Mouse (Mus musculus) MEL (cell line): ENCODE measurements around the gene Tsr2.

Experiments used
- CHD2 ChIP-seq: IDR thresholded peaks from 2 replicates; pipeline ENCODE4 v1.6.1; 2011; ENCODE audit warnings: low read length, improper control_type of control experiment
- CTCF ChIP-seq, 3 experiments: IDR thresholded peaks in 2 of 3; conservative IDR thresholded peaks in 1 of 3; 2 replicates each; pipeline ENCODE4 v1.5.1; 2011 to 2012; ENCODE audit warnings: low read length in 3 of 3, low read depth in 2 of 3, mild to moderate bottlenecking in 2 of 3, improper control_type of control experiment in 1 of 3, inconsistent platforms in 1 of 3, mixed read lengths in 1 of 3, moderate library complexity in 1 of 3; ENCODE audit not compliant: control insufficient read depth in 1 of 3, insufficient read depth in 1 of 3, poor library complexity in 1 of 3, severe bottlenecking in 1 of 3
- E2F4 ChIP-seq: IDR thresholded peaks from 2 replicates; pipeline ENCODE4 v1.6.1; 2011; ENCODE audit warnings: low read depth, low read length, improper control_type of control experiment, borderline replicate concordance
- ELF1 ChIP-seq: IDR thresholded peaks from 2 replicates; pipeline ENCODE4 v1.6.1; 2014; ENCODE audit warnings: low read depth, mild to moderate bottlenecking, inconsistent platforms, low read length, improper control_type of control experiment, moderate library complexity
- EP300 ChIP-seq, 2 experiments: IDR thresholded peaks; 2 replicates each; pipeline ENCODE4 v1.6.1; 2011; ENCODE audit warnings: improper control_type of control experiment in 2 of 2, low read length in 2 of 2, low read depth in 1 of 2, mild to moderate bottlenecking in 1 of 2
- HCFC1 ChIP-seq: IDR thresholded peaks from 2 replicates; pipeline ENCODE4 v1.6.1; 2012; ENCODE audit warnings: low read depth, mild to moderate bottlenecking, inconsistent platforms, low read length, improper control_type of control experiment, moderate library complexity
- MAFK ChIP-seq: IDR thresholded peaks from 2 replicates; pipeline ENCODE4 v1.6.1; 2011; ENCODE audit warnings: low read depth, mild to moderate bottlenecking, low read length, improper control_type of control experiment, borderline replicate concordance
- MAX ChIP-seq: IDR thresholded peaks from 2 replicates; pipeline ENCODE4 v1.6.1; 2011; ENCODE audit warnings: low read length, improper control_type of control experiment
- MYC ChIP-seq: IDR thresholded peaks from 2 replicates; pipeline ENCODE4 v1.6.1; 2011; ENCODE audit warnings: low read depth, mild to moderate bottlenecking, low read length, improper control_type of control experiment, moderate library complexity
- POLR2A ChIP-seq, 2 experiments: IDR thresholded peaks; 2 replicates each; pipeline ENCODE4 v1.6.1; 2011 to 2012; ENCODE audit warnings: low read length in 2 of 2, mild to moderate bottlenecking in 2 of 2, control low read depth in 1 of 2, improper control_type of control experiment in 1 of 2, low read depth in 1 of 2, moderate library complexity in 1 of 2; ENCODE audit not compliant: control insufficient read depth in 1 of 2, insufficient read depth in 1 of 2, poor library complexity in 1 of 2
- POLR2AphosphoS2 ChIP-seq: IDR thresholded peaks from 2 replicates; pipeline ENCODE4 v1.6.1; 2011; ENCODE audit warnings: low read length, improper control_type of control experiment
- TBP ChIP-seq: IDR thresholded peaks from 2 replicates; pipeline ENCODE4 v1.8.0; 2011; ENCODE audit warnings: low read depth, low read length, improper control_type of control experiment
- TCF12 ChIP-seq: IDR thresholded peaks from 2 replicates; pipeline ENCODE4 v1.6.1; 2014; ENCODE audit warnings: low read depth, mild to moderate bottlenecking, inconsistent platforms, low read length, improper control_type of control experiment, moderate library complexity

DNA sequence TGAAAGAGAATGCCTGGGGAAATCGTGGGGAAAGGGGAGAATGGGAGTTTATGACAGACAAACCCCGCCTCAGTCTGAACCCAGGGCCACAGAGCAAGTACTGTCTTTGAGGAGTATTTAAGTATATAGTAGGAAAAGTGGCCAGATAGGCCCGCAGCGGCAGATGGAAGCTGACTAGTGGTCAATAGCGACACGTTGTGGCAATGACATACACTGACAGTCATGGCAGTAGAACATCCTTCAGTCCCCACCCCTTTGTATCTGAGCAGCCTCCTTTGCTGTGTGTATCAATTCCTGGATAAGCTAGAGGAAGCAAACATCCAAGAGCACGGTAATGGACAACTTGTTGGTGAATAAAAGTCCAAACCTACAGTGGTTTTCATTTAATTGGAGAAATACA, 20.5 kb upstream of the Tsr2 start:
- TF ChIP-seq POLR2A (IDR thresholded peaks at IDR 0.05; ENCODE audit: control insufficient read depth in 1 of 2, insufficient read depth in 1 of 2, low read depth in 1 of 2, low read length in 2 of 2, poor library complexity in 1 of 2) (no peak), TCF12 (no peak), EP300 (IDR thresholded peaks at IDR 0.05; ENCODE audit: low read depth in 1 of 2, low read length in 2 of 2) (no peak), TBP (no peak), CTCF (IDR thresholded peaks at IDR 0.05 in 2 of 3, conservative IDR thresholded peaks at IDR 0.05 in 1 of 3; ENCODE audit: control insufficient read depth in 1 of 3, insufficient read depth in 1 of 3, low read depth in 2 of 3, low read length in 3 of 3, poor library complexity in 1 of 3, severe bottlenecking in 1 of 3) (peak; percentile 58 to 94 (median 77)), HCFC1 (no peak), POLR2AphosphoS2 (no peak), CHD2 (no peak), MAX (no peak), MYC (0 out of 2 replicates have a peak, but pooled peaks have one; percentile 13), ELF1 (no peak), E2F4 (no peak), MAFK (no peak)
